Mouse (Mus musculus): ENCODE data around the gene Cacna1d. TPM values are rescaled to one million over a fixed set of nuclear protein-coding genes. Genes with fewer than 3 reads are reported as not detected.

The Cacna1d gene
- total RNA-seq, 2 experiments from 2014 or later = 0.66 to 0.73 TPM

- DNase-seq = no peak
- intact Hi-C loops (cut with DNase I; ENCODE audit: low total_unique reads) = no loop called here
These were observed 27.9 kb downstream of the Cacna1d start for GRCm38 (mm10) chr14:30463312-30463711.

GRCm38 (mm10) chr14:30459891-30460523 lies 31.2 kb downstream of the Cacna1d start:
- DNase-seq = peak; percentile 74
- intact Hi-C loops (cut with DNase I; ENCODE audit: low total_unique reads) = loop anchor here (2.0 kb wide), 1 partner anchor 323 kb away; no protein-coding TSS in a partner anchor

- DNase-seq = no peak
These were observed 32.4 kb downstream of the Cacna1d start for GRCm38 (mm10) chr14:30458820-30459219.

GRCm38 (mm10) chr14:30457897-30458296 lies 33.4 kb downstream of the Cacna1d start:
- no peak for DNase-seq
- intact Hi-C loops (cut with DNase I; ENCODE audit: low total_unique reads) = no loop called here

More at GRCm38 (mm10) chr14:30458820-30459219, 32.4 kb downstream of the Cacna1d start:
- intact Hi-C loops (cut with DNase I; ENCODE audit: low total_unique reads) = no loop called here

GRCm38 (mm10) chr14:30457436-30457835 lies 33.8 kb downstream of the Cacna1d start:
- intact Hi-C loops (cut with DNase I; ENCODE audit: low total_unique reads) = no loop called here
- no peak for DNase-seq

GRCm38 (mm10) chr14:30455801-30456595 lies 35.3 kb downstream of the Cacna1d start:
- no peak for DNase-seq

GRCm38 (mm10) chr14:30439915-30440314 lies 51.3 kb downstream of the Cacna1d start:
- intact Hi-C loops (cut with DNase I; ENCODE audit: low total_unique reads) = no loop called here
- DNase-seq = no peak

More at GRCm38 (mm10) chr14:30455801-30456595, 35.3 kb downstream of the Cacna1d start:
- intact Hi-C loops (cut with DNase I; ENCODE audit: low total_unique reads) = no loop called here

- intact Hi-C loops (cut with DNase I; ENCODE audit: low total_unique reads) = no loop called here
- DNase-seq = no peak
These were observed 55.9 kb downstream of the Cacna1d start for GRCm38 (mm10) chr14:30435316-30435715.

- intact Hi-C loops (cut with DNase I; ENCODE audit: low total_unique reads) = no loop called here
- no peak for DNase-seq
These were observed 60.8 kb downstream of the Cacna1d start for GRCm38 (mm10) chr14:30430446-30430845.

GRCm38 (mm10) chr14:30430026-30430425 lies 61.2 kb downstream of the Cacna1d start:
- intact Hi-C loops (cut with DNase I; ENCODE audit: low total_unique reads) = no loop called here
- DNase-seq = no peak

GRCm38 (mm10) chr14:30429606-30430005 lies 61.6 kb downstream of the Cacna1d start:
- peak; percentile 13 for DNase-seq
- intact Hi-C loops (cut with DNase I; ENCODE audit: low total_unique reads) = no loop called here

GRCm38 (mm10) chr14:30428757-30429156 lies 62.5 kb downstream of the Cacna1d start:
- no peak for DNase-seq
- intact Hi-C loops (cut with DNase I; ENCODE audit: low total_unique reads) = no loop called here

- intact Hi-C loops (cut with DNase I; ENCODE audit: low total_unique reads) = no loop called here
These were observed 65.4 kb downstream of the Cacna1d start for GRCm38 (mm10) chr14:30425876-30426275.

GRCm38 (mm10) chr14:30425175-30425574 lies 66.1 kb downstream of the Cacna1d start:
- intact Hi-C loops (cut with DNase I; ENCODE audit: low total_unique reads) = no loop called here
- DNase-seq = no peak

More at GRCm38 (mm10) chr14:30425876-30426275, 65.4 kb downstream of the Cacna1d start:
- DNase-seq = no peak

- intact Hi-C loops (cut with DNase I; ENCODE audit: low total_unique reads) = no loop called here
- no peak for DNase-seq
These were observed 66.6 kb downstream of the Cacna1d start for GRCm38 (mm10) chr14:30424638-30425037.

- intact Hi-C loops (cut with DNase I; ENCODE audit: low total_unique reads) = no loop called here
- no peak for DNase-seq
These were observed 68.7 kb downstream of the Cacna1d start for GRCm38 (mm10) chr14:30422376-30423140.

- intact Hi-C loops (cut with DNase I; ENCODE audit: low total_unique reads) = no loop called here
- no peak for DNase-seq
These were observed 71.8 kb downstream of the Cacna1d start for GRCm38 (mm10) chr14:30419458-30419857.

- no peak for DNase-seq
- intact Hi-C loops (cut with DNase I; ENCODE audit: low total_unique reads) = no loop called here
These were observed 72.2 kb downstream of the Cacna1d start for GRCm38 (mm10) chr14:30419046-30419445.

GRCm38 (mm10) chr14:30415830-30416229 lies 75.4 kb downstream of the Cacna1d start:
- no peak for DNase-seq
- intact Hi-C loops (cut with DNase I; ENCODE audit: low total_unique reads) = no loop called here

GRCm38 (mm10) chr14:30414131-30414530 lies 77.1 kb downstream of the Cacna1d start:
- intact Hi-C loops (cut with DNase I; ENCODE audit: low total_unique reads) = no loop called here

More at GRCm38 (mm10) chr14:30414131-30414530, 77.1 kb downstream of the Cacna1d start:
- no peak for DNase-seq
